Mouse (Mus musculus) E14TG2a.4 (cell line): ENCODE results near the gene S100a4.

ENCODE experiments used
- H3K27me3 ChIP-seq: 2 replicates; pipeline ENCODE4 v1.6.1; 2014; ENCODE audit warnings: low read length, control low read depth; ENCODE audit not compliant: insufficient read depth
- H3K36me3 ChIP-seq: 2 replicates; pipeline ENCODE4 v1.6.1; 2014; ENCODE audit warnings: low read length, control low read depth; ENCODE audit not compliant: insufficient read depth
- H3K4me1 ChIP-seq: replicated peaks from 2 replicates; pipeline ENCODE4 v1.6.1; 2014; ENCODE audit warnings: low read depth, low read length, control low read depth
- H3K4me3 ChIP-seq: replicated peaks from 2 replicates; pipeline ENCODE4 v1.5.1; 2014; ENCODE audit warnings: mild to moderate bottlenecking, low read length
- H3K9me3 ChIP-seq: 2 replicates; pipeline ENCODE4 v1.6.1; 2014; ENCODE audit warnings: low read length, control low read depth
- CTCF ChIP-seq: conservative IDR thresholded peaks from 2 replicates; pipeline ENCODE4 v1.5.1; 2014; ENCODE audit warnings: low read length
- NANOG ChIP-seq: IDR thresholded peaks from 2 replicates; pipeline ENCODE4 v1.6.1; 2014; ENCODE audit warnings: borderline replicate concordance, low read length, mixed read lengths
- POU5F1 ChIP-seq: IDR thresholded peaks from 2 replicates; pipeline ENCODE4 v1.6.1; 2014; ENCODE audit warnings: low read length, borderline replicate concordance

The S100a4 gene

DNA sequence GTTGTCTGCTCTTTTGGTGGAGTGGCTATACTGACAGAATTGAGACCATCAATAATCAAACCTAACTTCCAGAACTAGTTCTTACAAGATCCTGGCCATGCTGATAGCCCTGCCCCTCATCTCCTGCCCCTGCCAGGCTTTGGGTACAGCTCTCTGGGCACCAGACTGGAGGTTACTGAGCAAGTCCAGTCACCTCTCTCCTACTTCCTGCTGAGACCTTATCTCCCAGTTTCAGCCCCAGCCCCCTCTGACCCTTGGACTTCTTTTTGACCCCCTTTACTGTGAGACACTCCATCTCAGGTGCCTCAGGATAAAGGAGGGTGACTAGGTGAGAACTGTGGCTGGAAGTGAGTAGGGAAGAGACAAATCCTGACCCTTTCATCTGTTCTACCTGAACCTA, 5.5 kb downstream of the S100a4 start:
- no peaks in the 10 kb centered on the region for H3K9me3 ChIP-seq
- H3K27me3 ChIP-seq, result peaks cover 39% of the 10 kb centered on the region
- no peak overlapping the region for H3K4me3 ChIP-seq
- peaks cover 37% of the 10 kb centered on the region for H3K4me1 ChIP-seq
- TF ChIP-seq NANOG (no peak), POU5F1 (no peak), CTCF (no peak)
- H3K36me3 ChIP-seq, result no peaks in the 10 kb centered on the region

DNA sequence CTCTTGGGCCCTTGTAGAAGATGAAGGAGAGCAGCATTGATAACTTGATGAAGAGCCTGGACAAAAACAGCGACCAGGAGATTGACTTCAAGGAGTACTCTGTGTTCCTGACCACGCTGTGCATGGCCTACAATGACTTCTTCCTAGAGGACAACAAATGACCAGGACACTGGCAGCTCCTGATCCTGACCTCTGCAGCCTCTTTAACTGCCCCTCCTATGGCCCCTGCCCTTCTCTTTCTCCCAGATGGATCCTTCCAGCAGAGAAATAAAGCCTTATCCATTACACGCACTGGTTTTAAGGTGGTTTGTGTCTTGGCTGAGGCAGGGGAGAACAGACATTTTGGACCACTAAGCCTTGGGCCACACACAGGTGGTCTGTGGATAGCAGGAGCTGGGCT, 7.9 kb downstream of the S100a4 start:
- Histone ChIP-seq H3K4me1 (peaks cover 52% of the 10 kb centered on the region), H3K36me3 (no peaks in the 10 kb centered on the region), H3K27me3 (peaks cover 37% of the 10 kb centered on the region), H3K4me3 (0 out of 2 replicates have a peak overlapping the region, but pooled peaks have one; percentile 10), H3K9me3 (no peaks in the 10 kb centered on the region)
- no peak for TF ChIP-seq CTCF
- TF ChIP-seq NANOG, result no peak
- TF ChIP-seq POU5F1, result no peak

DNA sequence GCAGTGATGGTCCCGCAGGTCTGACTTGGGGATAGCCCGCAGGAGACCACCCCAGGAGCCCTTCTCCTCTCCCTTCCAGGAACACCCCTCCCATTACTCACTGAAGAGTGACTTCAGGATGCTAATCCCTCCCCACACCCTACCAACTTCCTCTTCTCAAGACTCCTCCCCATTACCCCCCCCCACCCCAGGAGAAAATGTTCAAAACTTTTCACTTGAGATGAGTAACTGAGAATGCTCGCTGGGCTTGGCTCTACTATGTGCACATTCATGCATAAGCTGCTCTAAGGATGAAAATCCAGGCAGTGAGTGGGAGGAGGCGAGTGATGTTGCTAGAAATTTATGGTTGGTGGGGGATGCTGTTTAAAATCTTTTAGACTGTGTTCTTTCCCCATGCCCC, 8.5 kb downstream of the S100a4 start:
- TF ChIP-seq NANOG (no peak), POU5F1 (no peak), CTCF (no peak)

DNA sequence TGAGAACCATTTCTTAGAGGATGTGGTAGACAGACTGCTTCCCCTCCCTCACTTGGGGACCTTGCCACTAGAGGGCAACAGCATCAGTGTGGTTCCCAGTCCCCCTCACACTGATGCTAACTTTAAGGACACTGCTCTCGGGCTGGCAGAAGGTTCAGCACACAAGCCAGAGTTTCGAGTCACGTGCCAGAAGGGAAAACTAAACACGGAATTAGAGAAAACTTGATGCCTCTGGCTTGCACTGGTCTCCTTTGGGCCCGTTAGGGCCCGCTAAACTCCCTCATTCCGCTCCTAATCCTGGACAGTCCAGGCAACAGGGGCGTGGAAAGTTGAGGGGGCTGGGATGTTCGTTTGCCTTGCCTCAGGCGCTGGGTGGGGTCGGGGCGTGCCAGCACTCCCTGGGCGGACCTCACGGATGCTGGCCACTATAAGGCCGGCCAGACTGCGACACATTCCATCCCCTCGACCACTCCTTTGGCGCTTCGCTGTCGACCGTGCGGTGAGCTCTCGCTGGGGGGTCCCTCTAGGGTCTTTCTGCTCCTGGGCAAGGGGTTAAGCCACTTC, 9.2 kb downstream of the S100a4 start, which contains the start of gene S100a6:
S100a6 (plus strand) TSS at position 155 of the 564 bp plus-strand sequence.
- peaks cover 32% of the 10 kb centered on the region for H3K27me3 ChIP-seq

More for the DNA sequence above, 8.5 kb downstream of the S100a4 start:
- Histone ChIP-seq H3K36me3 (no peaks in the 10 kb centered on the region), H3K27me3 (peaks cover 37% of the 10 kb centered on the region), H3K4me1 (peaks cover 53% of the 10 kb centered on the region), H3K9me3 (no peaks in the 10 kb centered on the region), H3K4me3 (peak overlapping the region; percentile 74; the same call in 1 of the 2 replicates)

DNA sequence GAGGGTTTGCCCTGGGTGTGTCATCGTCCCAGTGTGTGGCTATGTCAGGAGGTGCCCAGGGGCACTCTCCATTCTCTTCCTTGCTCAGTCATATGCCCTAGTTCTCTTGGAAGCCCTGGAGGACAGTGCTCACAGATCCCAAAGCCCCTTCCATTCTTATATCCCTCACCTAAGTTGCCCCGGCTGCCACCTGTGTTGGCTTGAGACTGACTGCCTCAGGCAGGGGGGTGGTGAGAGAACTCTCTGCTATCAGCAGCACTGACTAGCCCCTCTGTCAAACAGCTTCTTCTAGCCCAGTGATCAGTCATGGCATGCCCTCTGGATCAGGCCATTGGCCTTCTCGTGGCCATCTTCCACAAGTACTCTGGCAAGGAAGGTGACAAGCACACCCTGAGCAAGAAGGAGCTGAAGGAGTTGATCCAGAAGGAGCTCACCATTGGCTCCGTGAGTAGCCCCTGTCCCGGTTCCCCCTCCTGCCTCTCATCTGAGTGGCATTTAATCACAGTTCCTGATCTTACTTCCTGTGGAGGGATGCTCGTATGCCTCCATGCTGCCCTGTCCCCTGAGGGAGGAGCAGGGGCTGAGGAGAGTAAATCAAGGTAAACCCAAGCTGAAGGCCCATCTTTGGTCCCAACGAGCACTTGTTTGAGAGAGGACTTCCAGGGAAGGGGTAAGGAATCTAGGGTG, 10.0 kb downstream of the S100a4 start:
- H3K27me3 ChIP-seq, result peaks cover 25% of the 10 kb centered on the region
- H3K4me3 ChIP-seq, result peak overlapping the region; percentile 74
- H3K36me3 ChIP-seq, result no peaks in the 10 kb centered on the region
- no peaks in the 10 kb centered on the region for H3K9me3 ChIP-seq
- TF ChIP-seq CTCF, result no peak
- no peak for TF ChIP-seq POU5F1
- no peak for TF ChIP-seq NANOG
- H3K4me1 ChIP-seq, result peaks cover 53% of the 10 kb centered on the region

More for the DNA sequence above, 9.2 kb downstream of the S100a4 start, which contains the start of gene S100a6:
- peak; percentile 62 for TF ChIP-seq CTCF
- no peak for TF ChIP-seq POU5F1
- Histone ChIP-seq H3K36me3 (no peaks in the 10 kb centered on the region), H3K4me3 (peak within 1 kb of the TSS; percentile 74), H3K4me1 (peaks cover 53% of the 10 kb centered on the region), H3K9me3 (no peaks in the 10 kb centered on the region)

DNA sequence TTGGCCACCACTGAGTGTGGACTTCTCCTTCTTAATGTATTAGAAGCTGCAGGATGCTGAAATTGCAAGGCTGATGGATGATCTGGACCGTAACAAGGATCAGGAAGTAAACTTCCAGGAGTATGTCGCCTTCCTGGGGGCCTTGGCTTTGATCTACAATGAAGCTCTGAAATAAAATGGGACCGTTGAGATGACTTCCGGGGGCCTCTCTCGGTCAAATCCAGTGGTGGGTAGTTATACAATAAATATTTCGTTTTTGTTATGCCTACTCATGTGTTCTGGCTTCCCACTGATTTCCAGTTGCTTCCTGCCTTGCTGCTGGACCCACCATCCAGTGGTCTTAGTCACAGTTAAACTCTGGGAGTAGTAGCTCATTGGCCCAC, 10.6 kb downstream of the S100a4 start:
- Histone ChIP-seq H3K4me3 (no peak overlapping the region), H3K36me3 (no peaks in the 10 kb centered on the region), H3K9me3 (no peaks in the 10 kb centered on the region), H3K4me1 (peaks cover 53% of the 10 kb centered on the region), H3K27me3 (peaks cover 20% of the 10 kb centered on the region)
- TF ChIP-seq POU5F1, result no peak
- TF ChIP-seq NANOG, result no peak
- TF ChIP-seq CTCF, result no peak

DNA sequence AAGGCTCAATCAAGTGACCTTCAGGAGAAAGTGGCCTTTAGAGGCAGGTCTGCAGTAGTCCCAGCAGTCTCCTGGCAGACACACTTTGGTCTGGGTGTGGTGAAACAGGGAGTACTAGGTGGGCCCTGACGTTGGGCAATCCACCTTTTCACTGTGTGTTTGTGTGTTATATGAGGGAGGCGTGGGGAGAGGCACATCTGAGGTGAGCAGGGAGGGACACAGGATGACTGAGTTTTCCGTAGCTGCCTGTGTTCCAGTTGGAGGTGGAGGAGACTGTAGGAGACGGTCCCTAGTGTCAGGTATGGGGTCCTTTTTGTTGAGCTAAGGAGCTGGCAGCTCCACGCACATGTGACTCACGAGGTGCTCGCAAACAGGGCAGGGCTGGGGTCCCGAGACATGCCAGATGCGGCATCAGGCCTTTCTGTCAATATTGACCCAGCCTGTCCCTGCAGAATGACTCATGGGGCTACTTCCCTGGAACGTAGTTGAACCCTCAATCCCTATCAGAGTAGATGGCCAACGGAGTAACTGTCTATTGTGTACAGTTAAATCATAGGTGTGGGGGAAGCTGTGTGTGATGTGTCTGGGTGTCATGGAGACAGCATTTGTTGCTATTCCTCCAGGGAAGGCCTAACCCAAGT, 11.2 kb downstream of the S100a4 start:
- H3K27me3 ChIP-seq, result peaks cover 17% of the 10 kb centered on the region
- no peak overlapping the region for H3K4me3 ChIP-seq
- no peak for TF ChIP-seq CTCF
- no peak for TF ChIP-seq NANOG
- TF ChIP-seq POU5F1, result no peak
- peaks cover 53% of the 10 kb centered on the region for H3K4me1 ChIP-seq
- H3K36me3 ChIP-seq, result no peaks in the 10 kb centered on the region
- no peaks in the 10 kb centered on the region for H3K9me3 ChIP-seq

DNA sequence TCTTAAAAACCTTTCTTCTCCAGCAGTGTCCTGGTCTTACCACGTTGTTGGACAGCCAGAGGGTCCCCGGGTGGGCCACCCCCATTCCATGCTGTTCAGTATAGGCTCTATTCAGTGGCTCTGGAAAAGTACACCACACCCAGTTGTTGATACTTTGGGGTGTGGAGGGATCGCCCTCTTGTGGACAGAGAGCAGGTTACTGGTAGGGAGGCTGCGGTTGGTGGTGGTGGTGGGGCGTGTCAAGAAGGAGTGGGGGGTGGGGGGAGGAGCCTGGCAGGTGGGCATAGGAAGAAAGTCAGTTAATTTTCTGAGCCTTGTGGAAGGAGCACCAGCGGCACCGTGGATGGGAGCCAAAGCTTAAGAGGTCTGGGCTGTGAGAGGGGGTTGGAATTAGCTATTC, 11.8 kb downstream of the S100a4 start:
- no peaks in the 10 kb centered on the region for H3K9me3 ChIP-seq
- H3K36me3 ChIP-seq, result no peaks in the 10 kb centered on the region
- peaks cover 53% of the 10 kb centered on the region for H3K4me1 ChIP-seq
- H3K27me3 ChIP-seq, result peaks cover 15% of the 10 kb centered on the region
- no peak overlapping the region for H3K4me3 ChIP-seq
- no peak for TF ChIP-seq NANOG
- no peak for TF ChIP-seq POU5F1
- peak; percentile 42 for TF ChIP-seq CTCF
